Mouse (Mus musculus): ENCODE data around the gene Usp12.
A peak's percentile ranks its signal among the peaks of the same experiment; 100 is the strongest.

- TF ChIP-seq POLR2A (IDR thresholded peaks at IDR 0.05; ENCODE audit: extremely low read depth, insufficient read depth, low read length) (no peak), CTCF (IDR thresholded peaks at IDR 0.05; ENCODE audit: low read depth, low read length) (peak; percentile 26; the same call in 1 of the 2 replicates)
Measured at GRCm38 (mm10) chr5:146783300-146783699, 11.5 kb downstream of the Usp12 start.
